Mouse (Mus musculus): ENCODE measurements around the gene Por.

GRCm38 (mm10) chr5:135730278-135730677, 60.4 kb downstream of the Por start:
- TF ChIP-seq CTCF (IDR thresholded peaks at IDR 0.05; ENCODE audit: extremely low read depth, insufficient read depth, low read length) (no peak), POLR2A (IDR thresholded peaks at IDR 0.05; ENCODE audit: extremely low read depth, insufficient read depth, low read length) (no peak)

All from cortical plate, adult 2 months (tissue).